Mouse (Mus musculus) intestine, embryonic 16.5 days (tissue): ENCODE results near the gene Tmem242. TPM values are rescaled to one million over a fixed set of nuclear protein-coding genes. Genes with fewer than 3 reads are reported as not detected.

Experiments
- ATAC-seq: fragments of 200-750 bp; cut with Nextera tagmentation; 2 replicates; pipeline ENCODE4 v1.8.0; 2017; ENCODE audit warnings: moderate TSS enrichment, moderate library complexity
- H3K27ac ChIP-seq: fragments of 300-500 bp; sonication (generic); 2 replicates; pipeline ENCODE4 v1.5.1; 2014; ENCODE audit warnings: mild to moderate bottlenecking, low read length
- H3K27me3 ChIP-seq: fragments of 300-500 bp; sonication (generic); replicated peaks from 2 replicates; pipeline ENCODE4 v1.6.1; 2014; ENCODE audit warnings: low read length, control low read depth, mixed read lengths; ENCODE audit not compliant: control insufficient read depth, insufficient read depth
- H3K36me3 ChIP-seq: fragments of 300-500 bp; sonication (generic); 2 replicates; pipeline ENCODE4 v1.6.1; 2014; ENCODE audit warnings: low read length, control low read depth; ENCODE audit not compliant: control insufficient read depth, insufficient read depth
- H3K4me1 ChIP-seq: fragments of 300-500 bp; sonication (generic); 2 replicates; pipeline ENCODE4 v1.6.1; 2014; ENCODE audit warnings: low read length, control low read depth, mixed read lengths; ENCODE audit not compliant: control insufficient read depth, insufficient read depth
- H3K4me2 ChIP-seq: fragments of 300-500 bp; sonication (generic); 2 replicates; pipeline ENCODE4 v1.6.1; 2014; ENCODE audit warnings: low read depth, low read length, control low read depth
- H3K4me3 ChIP-seq: fragments of 300-500 bp; sonication (generic); 2 replicates; pipeline ENCODE4 v1.5.1; 2014; ENCODE audit warnings: mild to moderate bottlenecking, low read length
- H3K9ac ChIP-seq: fragments of 300-500 bp; sonication (generic); 2 replicates; pipeline ENCODE4 v1.6.1; 2014; ENCODE audit warnings: low read depth, low read length
- H3K9me3 ChIP-seq: fragments of 300-500 bp; sonication (generic); 2 replicates; pipeline ENCODE4 v1.6.1; 2016; ENCODE audit warnings: low read length, control low read depth; ENCODE audit not compliant: control insufficient read depth
- WGBS: fragments of 180-500 bp; shearing (Covaris S2); extraction: QIAGEN DNeasy Blood & Tissue Kit; methylation state at CpG from one replicate; pipeline ENCODE4 v1.1.7; 2014; 5-methylcytosine and 5-hydroxymethylcytosine counted together
- microRNA-seq: library from miRNA; unstranded; fragments of <30 nt; microRNA quantifications from one replicate; pipeline ENCODE4, GENCODE M21; 2016
- polyA plus RNA-seq: library from polyadenylated mRNA; unstranded; fragments of >200 nt; fragmentation: Nextera tagmentation; extraction: Ambion mirVana; gene quantifications from 2 replicates; pipeline ENCODE4 v1.2.1, GENCODE M21; 2015

The Tmem242 gene
- polyA plus RNA-seq, 1 experiment from 2014 or later, result 132 TPM

GRCm38 (mm10) chr17:5371521-5371920, 68.5 kb downstream of the Tmem242 start:
- ATAC-seq, result no peak
- no peak overlapping the region for H3K4me3 ChIP-seq
- H3K27ac ChIP-seq, result no peak overlapping the region
- no peaks in the 10 kb centered on the region for H3K9me3 ChIP-seq
- no peaks in the 10 kb centered on the region for H3K36me3 ChIP-seq
- no peaks in the 10 kb centered on the region for H3K4me1 ChIP-seq
- H3K27me3 ChIP-seq, result no peaks in the 10 kb centered on the region
- WGBS, result 60% methylated on average over 7 of the region's 7 CpGs
- no peak overlapping the region for H3K9ac ChIP-seq
- H3K4me2 ChIP-seq, result no peak overlapping the region

- H3K4me3 ChIP-seq, result no peak overlapping the region
- H3K4me2 ChIP-seq, result no peak overlapping the region
- 66% methylated on average over 4 of the region's 4 CpGs for WGBS
- no peaks in the 10 kb centered on the region for H3K4me1 ChIP-seq
- no peaks in the 10 kb centered on the region for H3K36me3 ChIP-seq
- no peaks in the 10 kb centered on the region for H3K27me3 ChIP-seq
- no peak overlapping the region for H3K27ac ChIP-seq
- H3K9ac ChIP-seq, result no peak overlapping the region
- H3K9me3 ChIP-seq, result no peaks in the 10 kb centered on the region
- ATAC-seq, result no peak
Measured at GRCm38 (mm10) chr17:5371032-5371431, 69.0 kb downstream of the Tmem242 start.

- Histone ChIP-seq H3K9ac (no peak overlapping the region), H3K4me1 (no peaks in the 10 kb centered on the region), H3K4me3 (no peak overlapping the region), H3K27me3 (no peaks in the 10 kb centered on the region), H3K4me2 (no peak overlapping the region), H3K36me3 (no peaks in the 10 kb centered on the region), H3K27ac (no peak overlapping the region), H3K9me3 (no peaks in the 10 kb centered on the region)
- 38% methylated on average over 8 of the region's 8 CpGs for WGBS
- ATAC-seq, result peak; percentile 56
Measured at GRCm38 (mm10) chr17:5365992-5366398, 74.1 kb downstream of the Tmem242 start.

Small RNA genes within 50 kb of the gene (microRNA-seq; reads per million reads assigned to microRNA genes)
- not detected for gene Gm22475

Other genes starting within 250 kb of the Tmem242 start
- 0.11 TPM in 1 of 2 replicates, not detected in the other for gene Ldhal6b, start 21.5 kb downstream of the Tmem242 start, polyA plus RNA-seq
- gene Zdhhc14, start 52.3 kb upstream of the Tmem242 start, polyA plus RNA-seq, result 0.48 and 0.83 TPM in 2 replicates